Mouse (Mus musculus) thymus, postnatal 10 days (tissue): Measurements from ENCODE around the gene Glce.

Experiments used
- DNase-seq, 2 experiments: peaks; one replicate each; pipeline ENCODE4 v3.0.0; 2021; ENCODE audit warnings: low spot score in 2 of 2

The Glce gene

GRCm38 (mm10) chr9:62122508-62123215 is at the start of gene Glce:
Glce (minus strand) TSS chr9:62122655.
- DNase-seq: peak; percentile 97

GRCm38 (mm10) chr9:62172239-62172638 is 49.8 kb upstream of the Glce start:
- DNase-seq: no peak

- DNase-seq: no peak
Observed at GRCm38 (mm10) chr9:62170921-62171320, 48.5 kb upstream of the Glce start.

DNA sequence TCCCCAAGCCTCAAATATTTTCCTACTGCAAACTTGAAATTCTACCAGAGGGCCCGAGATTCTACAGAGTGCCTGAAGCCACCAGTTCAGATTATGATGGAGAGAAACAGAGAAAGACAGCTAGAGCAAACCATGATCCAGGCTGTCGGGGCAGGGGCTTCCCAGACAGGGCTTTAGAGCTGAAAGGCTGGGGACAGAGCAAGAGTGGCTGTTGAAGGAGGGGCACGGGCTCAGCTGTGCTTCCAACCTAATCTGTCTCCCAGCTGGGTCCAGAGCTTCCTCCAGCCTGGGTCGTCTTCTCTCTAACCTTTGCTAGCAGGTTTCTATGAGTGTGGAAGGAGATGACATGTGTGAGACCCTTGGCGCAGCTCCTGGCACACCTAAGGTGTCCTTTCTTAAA is 44.2 kb upstream of the Glce start:
- no peak for DNase-seq

GRCm38 (mm10) chr9:62166186-62166585 is 43.7 kb upstream of the Glce start:
- DNase-seq: no peak

- no peak for DNase-seq
Observed at GRCm38 (mm10) chr9:62162889-62163291, 40.4 kb upstream of the Glce start.

GRCm38 (mm10) chr9:62160788-62161187 is 38.3 kb upstream of the Glce start:
- no peak for DNase-seq

GRCm38 (mm10) chr9:62158746-62159145 is 36.3 kb upstream of the Glce start:
- DNase-seq: no peak

GRCm38 (mm10) chr9:62155821-62156220 is 33.4 kb upstream of the Glce start:
- DNase-seq: no peak

GRCm38 (mm10) chr9:62155400-62155799 is 32.9 kb upstream of the Glce start:
- DNase-seq: no peak

DNA sequence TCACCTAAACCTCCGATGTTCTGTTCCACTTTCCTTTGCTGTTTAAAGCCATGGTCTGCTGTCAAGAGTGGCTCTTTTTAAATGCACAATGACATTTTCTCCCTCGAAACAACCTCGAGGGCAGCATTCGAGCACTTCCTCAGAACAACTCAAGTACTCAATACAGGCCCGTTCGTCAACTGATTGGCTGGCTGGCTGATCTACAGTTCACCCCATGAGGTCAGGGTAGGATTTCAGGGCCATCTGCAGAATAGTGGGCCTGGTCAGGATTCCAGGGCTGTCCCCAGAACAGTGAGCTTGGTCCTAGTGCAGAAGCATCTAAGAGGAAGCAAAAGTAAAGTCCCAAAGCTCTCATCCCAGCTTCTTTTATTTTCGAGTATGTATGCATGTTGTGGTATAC is 32.5 kb upstream of the Glce start:
- no peak for DNase-seq

GRCm38 (mm10) chr9:62154551-62154950 is 32.1 kb upstream of the Glce start:
- DNase-seq: no peak

DNA sequence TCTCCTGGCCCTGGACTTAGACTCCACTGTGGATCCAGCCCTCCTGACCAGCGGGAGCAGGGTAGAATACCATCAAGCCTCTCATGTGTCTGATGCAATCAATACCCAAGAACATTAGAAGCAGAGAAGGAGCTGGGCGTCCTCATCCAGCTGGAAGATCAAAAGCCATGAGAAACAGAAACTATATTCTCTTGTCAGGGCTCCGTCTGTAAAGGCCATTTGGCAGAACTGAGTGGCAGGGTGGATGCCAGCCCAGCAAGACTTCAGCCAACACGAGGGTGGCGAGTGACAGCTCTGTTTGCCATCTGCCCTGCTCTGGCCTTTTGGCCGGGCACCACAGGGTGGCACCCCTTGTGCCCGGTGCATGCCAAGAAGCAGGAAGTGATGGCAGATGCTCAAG is 30.8 kb upstream of the Glce start:
- no peak for DNase-seq

- no peak for DNase-seq
Observed at GRCm38 (mm10) chr9:62152506-62152905, 30.1 kb upstream of the Glce start.

- no peak for DNase-seq
Observed at GRCm38 (mm10) chr9:62145198-62145597, 22.7 kb upstream of the Glce start.

DNA sequence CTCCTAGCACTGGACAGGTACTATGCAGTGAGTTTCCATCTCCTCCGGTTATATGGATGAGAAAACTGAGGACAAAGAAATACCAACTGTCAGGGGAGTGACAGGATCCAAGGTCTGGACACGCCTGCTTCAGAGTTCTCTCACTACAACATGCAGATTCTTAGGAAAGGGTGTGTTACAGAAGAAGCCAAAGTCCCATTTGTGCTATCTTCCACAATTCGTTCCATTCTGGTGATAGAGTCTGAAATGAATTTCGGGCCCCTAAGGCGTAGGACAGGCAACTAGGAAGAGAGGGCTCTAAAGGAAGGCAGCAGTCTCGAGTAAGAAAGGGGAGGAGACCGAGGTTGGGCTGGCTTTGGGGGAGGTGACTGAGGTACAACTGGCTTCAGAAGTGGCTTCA is 21.0 kb upstream of the Glce start:
- DNase-seq: no peak

DNA sequence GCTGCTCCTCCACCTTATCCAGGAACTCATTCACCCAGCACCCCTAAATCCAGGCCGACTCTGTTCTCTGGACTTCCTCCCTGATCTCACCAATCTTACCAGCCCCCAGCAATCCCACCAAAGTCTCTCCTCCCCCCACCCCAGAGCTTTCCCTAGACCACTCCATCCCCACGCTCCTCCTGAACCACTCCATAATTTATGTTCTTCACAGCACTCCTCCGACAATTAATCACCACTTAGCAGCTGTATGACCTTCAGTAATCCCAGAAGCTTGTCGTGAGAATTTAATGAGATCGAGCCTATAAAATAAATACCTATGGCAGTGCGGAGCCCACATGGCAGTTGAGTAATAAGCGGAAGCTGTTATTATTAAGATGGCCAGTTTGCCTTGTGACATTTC is 16.6 kb upstream of the Glce start:
- DNase-seq: no peak

GRCm38 (mm10) chr9:62137259-62137658 is 14.8 kb upstream of the Glce start:
- no peak for DNase-seq

DNA sequence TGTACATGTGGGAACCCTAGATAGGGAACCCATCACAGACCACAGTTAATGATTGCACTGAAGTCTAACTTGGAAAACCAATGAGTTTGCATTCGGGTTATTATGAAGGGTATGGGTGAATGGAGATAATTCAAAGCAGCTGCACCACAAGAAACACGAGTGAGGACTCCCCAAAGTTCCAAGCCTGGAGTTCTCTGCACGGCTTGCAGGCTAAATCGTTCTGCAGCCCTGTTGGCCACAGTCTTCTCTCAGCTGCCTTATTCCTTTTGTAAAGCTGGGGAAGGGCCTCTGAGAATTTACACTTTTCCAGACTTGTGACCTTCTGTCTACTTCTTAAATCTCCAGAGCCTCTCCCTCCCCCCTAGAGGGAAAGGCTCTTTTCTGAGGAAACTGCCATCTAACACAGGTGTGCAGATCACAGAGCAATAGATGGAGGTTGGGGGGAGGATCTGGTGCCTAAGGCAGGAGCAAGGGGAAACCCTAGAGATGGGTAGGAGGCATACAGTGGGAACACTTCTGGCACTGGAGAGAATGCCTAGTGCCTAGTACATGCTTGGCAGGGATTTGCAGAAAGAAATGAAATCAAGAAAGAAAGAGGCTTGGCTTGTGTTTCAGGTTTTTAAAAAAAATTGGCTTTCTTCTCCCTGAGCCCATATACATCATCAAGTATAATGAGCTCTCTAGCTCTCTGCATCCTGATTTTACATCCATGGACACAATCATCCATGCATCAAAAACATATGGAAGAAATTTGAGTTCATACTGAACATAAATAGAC is 9.7 kb upstream of the Glce start:
- no peak for DNase-seq

- no peak for DNase-seq
Observed at GRCm38 (mm10) chr9:62130746-62131145, 8.3 kb upstream of the Glce start.

GRCm38 (mm10) chr9:62128056-62128455 is 5.6 kb upstream of the Glce start:
- DNase-seq: no peak

DNA sequence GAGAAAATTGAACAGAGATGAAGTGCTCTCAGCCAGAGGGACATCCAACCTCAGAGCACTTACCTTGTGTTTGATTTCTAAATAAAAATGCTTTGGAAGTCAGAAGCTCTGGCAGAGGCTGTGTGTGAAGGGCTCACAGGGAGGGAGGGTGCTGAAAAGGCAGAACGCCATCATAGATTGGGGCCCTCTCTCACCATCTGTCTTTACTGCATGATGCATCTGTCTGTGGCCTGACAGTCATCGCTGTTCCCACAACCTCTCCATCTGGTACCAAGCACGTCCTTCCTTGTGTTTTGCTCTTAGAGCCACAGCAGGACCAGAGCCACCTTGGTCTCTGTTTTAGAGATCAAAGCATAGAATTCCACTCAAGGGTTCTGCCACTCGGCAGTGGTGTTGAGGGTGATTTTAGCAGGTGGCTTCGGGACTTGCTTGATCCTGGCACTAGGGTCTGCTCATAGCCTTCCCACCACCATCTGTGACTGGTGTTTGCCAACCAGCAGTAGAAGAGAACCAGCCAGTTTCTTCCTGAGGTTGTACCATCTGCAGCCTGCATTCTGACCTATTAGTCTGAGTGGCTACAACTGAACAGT is 3.6 kb upstream of the Glce start:
- no peak for DNase-seq

DNA sequence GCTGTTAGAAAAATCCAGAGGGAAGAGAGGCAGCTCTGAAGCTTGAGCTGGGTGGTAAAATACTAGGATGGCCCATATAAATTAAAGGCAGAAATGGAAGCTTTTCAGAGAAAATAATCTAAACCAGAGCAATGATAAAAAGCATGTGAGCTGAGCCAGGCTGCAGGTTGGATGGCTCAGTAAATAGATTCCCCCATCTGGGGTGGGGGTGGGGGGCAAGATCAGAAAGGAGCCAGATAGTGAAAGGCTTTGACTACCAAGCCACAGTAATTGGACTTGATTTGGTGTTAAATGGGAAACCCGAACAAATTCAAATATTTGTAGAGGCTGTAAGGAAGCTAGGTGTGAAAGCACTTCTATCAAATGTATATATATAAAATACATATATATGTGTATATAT is 1.8 kb upstream of the Glce start:
- no peak for DNase-seq
